Mouse (Mus musculus) liver, embryonic 16.5 days (tissue): Measurements from ENCODE around the gene Ptprn. TPM values are rescaled to one million over a fixed set of nuclear protein-coding genes. Genes with fewer than 3 reads are reported as not detected.

Source experiments
- ATAC-seq: fragments of 200-750 bp; cut with Nextera tagmentation; 2 replicates; pipeline ENCODE4 v1.8.0; 2017; ENCODE audit warnings: low read depth, mild to moderate bottlenecking, moderate number of reproducible peaks, moderate library complexity
- H3K27ac ChIP-seq: fragments of 300-500 bp; sonication (generic); 2 replicates; pipeline ENCODE4 v1.5.1; 2014; ENCODE audit warnings: mild to moderate bottlenecking, low read length
- H3K27me3 ChIP-seq: fragments of 300-500 bp; sonication (generic); 2 replicates; pipeline ENCODE4 v1.6.1; 2014; ENCODE audit warnings: low read depth, low read length, mixed read lengths; ENCODE audit not compliant: control insufficient read depth, insufficient read depth
- H3K36me3 ChIP-seq: fragments of 300-500 bp; sonication (generic); 2 replicates; pipeline ENCODE4 v1.6.1; 2014; ENCODE audit warnings: mild to moderate bottlenecking; ENCODE audit not compliant: control insufficient read depth, insufficient read depth
- H3K4me1 ChIP-seq: fragments of 300-500 bp; sonication (generic); 2 replicates; pipeline ENCODE4 v1.6.1; 2014; ENCODE audit warnings: low read depth, low read length, mixed read lengths; ENCODE audit not compliant: control insufficient read depth
- H3K4me2 ChIP-seq: fragments of 300-500 bp; sonication (generic); 2 replicates; pipeline ENCODE4 v1.6.1; 2014; ENCODE audit warnings: low read depth, low read length, mixed read lengths
- H3K4me3 ChIP-seq: fragments of 300-500 bp; sonication (generic); 2 replicates; pipeline ENCODE4 v1.5.1; 2014; ENCODE audit warnings: low read depth, mild to moderate bottlenecking, low read length
- H3K9ac ChIP-seq: fragments of 300-500 bp; sonication (generic); 2 replicates; pipeline ENCODE4 v1.6.1; 2014; ENCODE audit warnings: low read depth, low read length
- H3K9me3 ChIP-seq: fragments of 300-500 bp; sonication (generic); replicated peaks from 2 replicates; pipeline ENCODE4 v1.6.1; 2016; ENCODE audit warnings: low read length; ENCODE audit not compliant: control insufficient read depth
- WGBS: fragments of 180-500 bp; shearing (Covaris S2); extraction: QIAGEN DNeasy Blood & Tissue Kit; methylation state at CpG from one replicate; pipeline ENCODE4 v1.1.7; 2014; ENCODE audit not compliant: insufficient replicate concordance; 5-methylcytosine and 5-hydroxymethylcytosine counted together
- polyA plus RNA-seq: library from polyadenylated mRNA; unstranded; fragments of >200 nt; fragmentation: Nextera tagmentation; extraction: Ambion mirVana; gene quantifications from 2 replicates; pipeline ENCODE4 v1.2.1, GENCODE M21; 2015

Ptprn gene
- polyA plus RNA-seq, 1 experiment from 2014 or later = 0.11 TPM

DNA sequence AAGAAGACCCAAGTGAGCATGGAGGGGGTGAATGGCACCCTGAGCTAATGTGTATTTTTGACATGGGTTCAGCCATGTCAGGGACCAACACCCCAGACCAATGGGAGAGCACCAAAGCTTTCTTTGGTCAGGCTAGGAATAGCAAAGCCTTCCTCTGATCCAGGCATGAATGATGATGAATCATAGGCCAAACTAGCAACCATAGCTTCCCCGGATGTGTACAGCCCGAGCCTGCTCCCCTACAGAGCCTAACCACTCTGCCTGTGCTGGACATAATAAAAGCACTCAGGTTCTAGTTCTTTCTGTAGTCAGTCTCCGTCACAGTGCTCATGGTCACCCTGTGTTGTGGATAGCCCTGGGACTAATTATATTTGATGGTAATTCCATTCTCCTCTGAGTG, 42.8 kb downstream of the Ptprn start:
- H3K9ac ChIP-seq = no peak overlapping the region
- peaks cover 22% of the 10 kb centered on the region for H3K4me1 ChIP-seq
- no peaks in the 10 kb centered on the region for H3K9me3 ChIP-seq
- no peak for ATAC-seq
- 68% methylated on average over 3 of the region's 3 CpGs for WGBS
- H3K4me2 ChIP-seq = no peak overlapping the region
- H3K27me3 ChIP-seq = peaks cover 14% of the 10 kb centered on the region
- no peak overlapping the region for H3K27ac ChIP-seq
- no peak overlapping the region for H3K4me3 ChIP-seq
- peaks cover 5% of the 10 kb centered on the region for H3K36me3 ChIP-seq

- H3K36me3 ChIP-seq = peaks cover 25% of the 10 kb centered on the region
- H3K4me2 ChIP-seq = peak within 1 kb of the TSS; percentile 97
- H3K9ac ChIP-seq = peak within 1 kb of the TSS; percentile 87
- H3K4me1 ChIP-seq = peaks cover 42% of the 10 kb centered on the region
- peak within 1 kb of the TSS; percentile 83 for H3K4me3 ChIP-seq
- peak within 1 kb of the TSS; percentile 97 for H3K27ac ChIP-seq
- ATAC-seq = peak; percentile 3; the same call in 1 of the 2 replicates
- WGBS = 2% methylated on average over 34 of the region's 34 CpGs
- peaks cover 14% of the 10 kb centered on the region for H3K27me3 ChIP-seq
- H3K9me3 ChIP-seq = no peaks in the 10 kb centered on the region
These were observed 44.8 kb downstream of the Ptprn start, which contains the start of gene Tuba4a for GRCm38 (mm10) chr1:75219531-75219930. TSS of gene Tuba4a (minus strand) at chr1:75219865.

DNA sequence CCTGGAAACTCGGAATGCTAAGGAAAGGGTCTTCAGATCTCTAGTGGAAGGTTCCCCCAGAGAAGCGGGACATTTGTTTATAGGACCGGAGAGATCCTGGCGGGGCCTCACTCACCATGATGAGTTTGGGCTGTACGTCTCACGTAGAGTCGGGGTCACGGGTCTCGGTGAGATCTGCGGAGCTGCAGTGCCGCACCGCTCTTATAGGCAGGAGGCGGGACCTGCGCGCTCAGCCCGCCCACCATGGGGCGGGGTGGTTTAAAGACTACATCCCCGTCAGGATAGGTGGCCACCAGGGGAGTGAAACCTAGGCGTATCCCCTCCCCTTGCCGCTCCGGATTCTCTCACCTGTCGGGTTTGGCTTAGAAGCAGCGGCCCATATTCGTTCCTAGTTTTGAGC, 45.2 kb downstream of the Ptprn start:
- Histone ChIP-seq H3K4me3 (peak overlapping the region; percentile 83), H3K9me3 (no peaks in the 10 kb centered on the region), H3K27me3 (peaks cover 14% of the 10 kb centered on the region), H3K36me3 (peaks cover 30% of the 10 kb centered on the region), H3K4me2 (peak overlapping the region; percentile 97), H3K9ac (peak overlapping the region; percentile 87), H3K4me1 (peaks cover 46% of the 10 kb centered on the region), H3K27ac (peak overlapping the region; percentile 97)
- peak; percentile 90 for ATAC-seq
- under 1% methylated on average over 24 of the region's 24 CpGs for WGBS

DNA sequence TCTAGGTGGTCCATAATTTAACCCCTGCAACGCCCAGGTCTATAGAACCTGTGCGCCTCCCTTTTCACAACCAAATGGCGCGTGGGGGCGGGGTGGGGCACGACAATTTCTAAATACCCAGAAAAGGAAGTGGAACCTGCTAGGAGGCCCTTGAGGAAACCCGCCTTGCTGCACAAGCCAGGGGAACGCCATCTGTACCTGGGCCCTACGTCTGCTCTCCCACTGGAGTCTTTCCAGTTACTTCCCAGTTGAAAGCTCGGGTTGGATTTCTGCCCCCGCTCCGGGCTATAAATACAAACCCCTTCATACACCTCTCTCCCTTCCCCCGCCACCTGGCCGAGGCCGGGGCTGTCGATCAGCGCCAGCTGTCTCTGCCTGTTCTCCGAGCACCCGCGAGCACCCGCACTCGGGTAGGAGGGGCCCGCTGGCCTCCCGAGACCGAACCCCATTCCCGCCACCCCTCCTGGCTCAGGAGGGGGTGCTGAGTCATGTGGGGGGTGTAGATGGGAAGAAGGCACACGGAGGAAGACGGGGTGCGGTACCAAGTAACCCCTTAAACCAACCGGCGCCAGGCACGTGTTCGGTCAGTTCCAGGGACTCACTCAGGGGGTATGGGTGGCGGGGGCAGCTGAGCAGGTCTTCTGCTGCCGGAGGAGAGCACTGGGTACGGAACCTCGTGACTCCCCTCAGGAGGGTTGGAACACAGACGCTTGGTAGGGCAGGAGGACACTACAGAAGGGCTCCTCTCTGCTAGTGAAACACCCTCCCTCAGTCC, 45.9 kb downstream of the Ptprn start:
- Histone ChIP-seq H3K4me3 (peak overlapping the region; percentile 83), H3K9me3 (no peaks in the 10 kb centered on the region), H3K4me1 (peaks cover 53% of the 10 kb centered on the region), H3K36me3 (peaks cover 36% of the 10 kb centered on the region), H3K4me2 (peak overlapping the region; percentile 97), H3K27ac (peak overlapping the region; percentile 97), H3K27me3 (peaks cover 14% of the 10 kb centered on the region), H3K9ac (peak overlapping the region; percentile 87)
- ATAC-seq = peak; percentile 64
- WGBS = under 1% methylated on average over 38 of the region's 38 CpGs

- Histone ChIP-seq H3K4me1 (peaks cover 59% of the 10 kb centered on the region), H3K9ac (peak overlapping the region; percentile 87), H3K27me3 (peaks cover 14% of the 10 kb centered on the region), H3K27ac (peak overlapping the region; percentile 97), H3K9me3 (no peaks in the 10 kb centered on the region), H3K4me2 (peak overlapping the region; percentile 97), H3K4me3 (peak overlapping the region; percentile 83), H3K36me3 (peaks cover 41% of the 10 kb centered on the region)
- no peak for ATAC-seq
- 1% methylated on average over 6 of the region's 6 CpGs for WGBS
These were observed 46.4 kb downstream of the Ptprn start for GRCm38 (mm10) chr1:75217893-75218226.

DNA sequence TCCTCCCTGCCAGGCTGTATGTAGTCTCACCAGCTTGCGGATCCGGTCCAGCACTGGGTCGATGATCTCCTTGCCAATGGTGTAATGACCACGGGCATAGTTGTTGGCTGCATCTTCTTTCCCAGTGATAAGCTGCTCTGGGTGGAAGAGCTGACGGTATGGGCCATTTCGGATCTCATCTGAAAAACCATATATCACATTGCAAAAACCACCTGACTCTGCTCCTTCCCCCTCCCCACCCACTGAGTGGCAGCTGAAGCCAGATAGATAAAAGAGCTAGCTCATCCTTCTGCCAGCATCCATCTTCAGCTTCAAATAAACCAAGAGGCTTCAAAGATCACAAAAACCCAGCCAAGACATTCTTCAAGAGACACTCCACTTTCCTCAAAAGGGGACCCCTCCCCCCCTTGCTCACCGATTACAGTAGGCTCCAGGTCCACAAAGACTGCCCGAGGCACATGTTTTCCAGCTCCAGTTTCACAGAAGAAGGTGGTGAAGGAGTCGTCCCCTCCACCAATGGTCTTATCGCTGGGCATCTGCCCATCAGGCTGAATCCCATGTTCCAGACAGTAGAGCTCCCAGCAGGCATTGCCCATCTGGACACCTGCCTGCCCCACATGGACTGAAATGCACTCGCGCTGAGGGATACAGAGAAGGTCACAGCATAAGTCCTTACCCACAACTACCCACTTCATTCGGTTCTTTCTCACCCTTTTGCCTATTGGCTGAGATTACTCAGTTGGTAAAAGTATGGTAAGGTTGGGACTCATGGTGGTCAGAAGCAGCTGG, 47.3 kb downstream of the Ptprn start:
- Histone ChIP-seq H3K27ac (peak overlapping the region; percentile 97), H3K4me3 (peak overlapping the region; percentile 83), H3K4me2 (peak overlapping the region; percentile 97), H3K36me3 (peaks cover 41% of the 10 kb centered on the region), H3K4me1 (peaks cover 67% of the 10 kb centered on the region), H3K9me3 (no peaks in the 10 kb centered on the region), H3K9ac (peak overlapping the region; percentile 87), H3K27me3 (peaks cover 14% of the 10 kb centered on the region)
- WGBS = 38% methylated on average over 13 of the region's 13 CpGs
- peak; percentile 51 for ATAC-seq

DNA sequence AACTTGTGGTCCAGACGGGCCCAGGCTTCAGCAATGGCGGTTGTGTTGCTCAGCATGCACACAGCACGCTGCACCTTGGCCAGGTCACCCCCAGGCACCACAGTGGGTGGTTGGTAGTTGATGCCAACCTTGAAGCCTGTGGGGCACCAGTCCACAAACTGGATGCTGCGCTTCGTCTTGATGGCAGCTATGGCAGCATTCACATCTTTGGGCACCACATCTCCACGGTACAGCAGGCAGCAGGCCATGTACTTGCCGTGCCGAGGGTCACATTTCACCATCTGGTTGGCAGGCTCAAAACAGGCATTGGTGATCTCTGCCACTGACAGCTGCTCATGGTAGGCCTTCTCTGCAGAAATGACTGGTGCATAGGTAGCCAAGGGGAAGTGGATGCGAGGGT, 48.5 kb downstream of the Ptprn start:
- peak overlapping the region; percentile 97 for H3K4me2 ChIP-seq
- 88% methylated on average over 9 of the region's 9 CpGs for WGBS

DNA sequence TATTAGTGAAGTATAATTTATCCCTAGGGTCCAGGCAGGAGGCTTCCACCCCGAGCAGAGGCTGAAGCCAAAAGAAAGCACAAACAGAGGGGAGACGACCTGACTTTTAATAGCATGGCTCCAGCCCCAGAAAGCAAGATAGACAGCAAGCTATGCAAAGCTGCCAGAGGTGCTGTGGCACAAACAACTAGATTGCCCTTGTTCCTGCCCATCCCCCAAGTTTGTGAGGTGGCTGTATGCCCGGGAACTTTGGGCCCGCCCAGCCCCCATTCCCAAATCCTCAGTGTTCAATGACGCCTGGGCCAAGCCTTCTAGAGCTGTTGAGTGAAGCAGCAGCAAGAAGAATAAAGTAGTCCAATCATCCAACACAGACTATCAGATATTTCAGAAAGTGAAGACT, 49.4 kb downstream of the Ptprn start:
- Histone ChIP-seq H3K4me2 (peak overlapping the region; percentile 97), H3K27me3 (peaks cover 3% of the 10 kb centered on the region), H3K36me3 (peaks cover 43% of the 10 kb centered on the region), H3K4me1 (peaks cover 79% of the 10 kb centered on the region), H3K9me3 (no peaks in the 10 kb centered on the region), H3K9ac (peak overlapping the region; percentile 87), H3K27ac (peak overlapping the region; percentile 97), H3K4me3 (peak overlapping the region; percentile 83)
- WGBS = 42% methylated on average over 5 of the region's 5 CpGs
- ATAC-seq = no peak

More for the DNA sequence above, 48.5 kb downstream of the Ptprn start:
- H3K36me3 ChIP-seq = peaks cover 43% of the 10 kb centered on the region
- peak overlapping the region; percentile 83 for H3K4me3 ChIP-seq
- no peaks in the 10 kb centered on the region for H3K9me3 ChIP-seq
- H3K9ac ChIP-seq = peak overlapping the region; percentile 87
- ATAC-seq = no peak
- peaks cover 12% of the 10 kb centered on the region for H3K27me3 ChIP-seq
- H3K27ac ChIP-seq = peak overlapping the region; percentile 97
- peaks cover 77% of the 10 kb centered on the region for H3K4me1 ChIP-seq

GRCm38 (mm10) chr1:75214442-75214841, 49.9 kb downstream of the Ptprn start:
- peak overlapping the region; percentile 97 for H3K27ac ChIP-seq
- H3K4me1 ChIP-seq = peaks cover 79% of the 10 kb centered on the region
- H3K36me3 ChIP-seq = peaks cover 43% of the 10 kb centered on the region
- peak overlapping the region; percentile 83 for H3K4me3 ChIP-seq
- H3K4me2 ChIP-seq = peak overlapping the region; percentile 97
- H3K27me3 ChIP-seq = no peaks in the 10 kb centered on the region
- peak overlapping the region; percentile 87 for H3K9ac ChIP-seq
- ATAC-seq = no peak
- WGBS = 50% methylated on average over 2 of the region's 2 CpGs
- H3K9me3 ChIP-seq = no peaks in the 10 kb centered on the region
